Mouse (Mus musculus) spleen, adult 12 weeks (tissue): ENCODE data around the gene Rnf151.
"Not testable (repeated sequence)": the region's sequence is repeated elsewhere in the genome, so short reads cannot be mapped to it uniquely, and the experiment has no call there.

Experiments used
- DNase-seq: peaks from one replicate; pipeline ENCODE4 v3.0.0; 2022; ENCODE audit warnings: low spot score

Rnf151 gene

DNA sequence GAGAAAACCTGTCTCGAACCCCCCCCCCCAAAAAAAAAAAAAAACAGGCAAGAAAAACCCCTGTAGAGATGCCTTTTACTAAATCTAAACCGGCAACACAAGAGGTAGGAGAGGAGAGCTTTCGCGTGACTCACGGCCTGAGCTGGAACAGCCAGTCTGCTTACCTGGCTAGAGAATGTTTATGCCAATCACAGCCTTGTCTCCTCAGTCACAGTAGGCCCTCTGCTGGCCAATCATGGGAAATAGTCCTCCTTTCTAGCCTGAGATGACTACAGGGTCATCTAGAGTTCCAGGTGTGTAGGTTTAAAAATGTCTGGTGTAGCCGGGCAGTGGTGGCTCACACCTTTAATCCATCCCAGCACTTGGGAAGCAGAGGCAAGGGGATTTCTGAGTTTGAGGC lies 50.4 kb downstream of the Rnf151 start:
- DNase-seq = peak; percentile 49

DNA sequence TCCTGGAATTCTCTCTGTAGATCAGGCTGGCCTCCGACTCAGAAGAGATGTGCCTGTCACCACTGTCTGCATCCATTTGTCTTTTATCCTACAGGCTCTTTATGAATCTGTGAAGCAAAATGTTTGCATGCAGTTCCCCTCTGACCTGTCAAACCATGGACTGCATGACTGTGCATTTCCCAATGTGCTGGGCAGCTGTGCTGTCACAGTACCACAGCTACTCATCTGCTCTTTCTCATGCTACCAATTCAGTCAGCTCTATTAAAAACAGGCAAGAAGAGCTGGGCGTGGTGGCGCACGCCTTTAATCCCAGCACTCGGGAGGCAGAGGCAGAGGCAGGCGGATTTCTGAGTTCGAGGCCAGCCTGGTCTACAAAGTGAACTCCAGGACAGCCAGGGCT lies 50.9 kb downstream of the Rnf151 start:
- not testable (repeated sequence) for DNase-seq
